ENCODE assay signal across 8 mouse cellular contexts in genomic region chr11:87639206-87639605, GRCm38 (mm10). TPM values are rescaled to one million over a fixed set of nuclear protein-coding genes. Genes with fewer than 3 reads are reported as not detected.
DNase-seq lines count a peak whose midpoint lies in the region; ATAC-seq and TF ChIP-seq lines count a peak whose summit lies in the region.

No protein-coding gene starts in this region.

- peak overlapping the region; percentile 60 for H3K4me2 ChIP-seq in CH12.LX (ENCODE audit: insufficient read depth, low read depth, poor library complexity, severe bottlenecking)
- peak overlapping the region; percentile 85 for H3K4me2 ChIP-seq in embryonic facial prominence, embryonic 14.5 days (ENCODE audit: low read depth, low read length)
- H3K4me2 ChIP-seq in heart, embryonic 13.5 days = peak overlapping the region; percentile 83
- H3K4me2 ChIP-seq in kidney, embryonic 16.5 days (replicated peaks; ENCODE audit: low read depth, low read length) = peak overlapping the region; percentile 82

- H3K27ac ChIP-seq in CH12.LX (ENCODE audit: insufficient read depth, low read depth) = peak overlapping the region; percentile 14; the same call in 1 of the 2 replicates
- no peak overlapping the region; the same call in 1 of the 2 replicates for H3K27ac ChIP-seq in bone marrow, adult 2 months (ENCODE audit: control insufficient read depth, insufficient read depth, low read depth, low read length, poor library complexity)
- peak overlapping the region; percentile 33; the same call in 1 of the 2 replicates for H3K27ac ChIP-seq in embryonic facial prominence, embryonic 14.5 days (replicated peaks; ENCODE audit: low read depth, low read length)
- peak overlapping the region; percentile 56 for H3K27ac ChIP-seq in heart, embryonic 13.5 days (replicated peaks)
- H3K27ac ChIP-seq in kidney, embryonic 16.5 days (ENCODE audit: low read length) = peak overlapping the region; percentile 56; the same call in 1 of the 2 replicates

- peak; percentile 99 for TF ChIP-seq POLR2A in CH12.LX (IDR thresholded peaks at IDR 0.05; ENCODE audit: low read depth, low read length)
- TF ChIP-seq POLR2A in bone marrow, adult 2 months (IDR thresholded peaks at IDR 0.05; ENCODE audit: borderline replicate concordance, control insufficient read depth, low read depth, low read length) = peak; percentile 86; the same call in 1 of the 2 replicates

- TF ChIP-seq CTCF in CH12.LX (conservative IDR thresholded peaks at IDR 0.05 in 1 of 2, IDR thresholded peaks at IDR 0.05 in 1 of 2; ENCODE audit: low read depth in 2 of 2, low read length in 2 of 2) = no peak
- no peak for TF ChIP-seq CTCF in bone marrow, adult 2 months (IDR thresholded peaks at IDR 0.05; ENCODE audit: control insufficient read depth, insufficient read depth, low read length)

- WGBS in bone marrow, adult 2 months = under 1% methylated on average over 29 of the region's 29 CpGs
- WGBS in embryonic facial prominence, embryonic 14.5 days = under 1% methylated on average over 16 of the region's 29 CpGs
- 2% methylated on average over 29 of the region's 29 CpGs for WGBS in heart, embryonic 13.5 days
- 2% methylated on average over 29 of the region's 29 CpGs for WGBS in kidney, embryonic 16.5 days

- no peaks in the 10 kb centered on the region for H3K79me2 ChIP-seq in CH12.LX (replicated peaks; ENCODE audit: control insufficient read depth, extremely low read depth, insufficient read depth, poor library complexity, severe bottlenecking)

- TF ChIP-seq RAD21 in CH12.LX (IDR thresholded peaks at IDR 0.05; ENCODE audit: low read depth, low read length) = no peak

- H3K4me3 ChIP-seq in CH12.LX (replicated peaks in 1 of 3; ENCODE audit: low read depth in 2 of 3, low read length in 2 of 3, poor library complexity in 1 of 3) = peak overlapping the region; percentile 55 to 63 (median 60)
- H3K4me3 ChIP-seq in bone marrow, adult 2 months (replicated peaks; ENCODE audit: control insufficient read depth, low read depth, low read length) = peak overlapping the region; percentile 62
- H3K4me3 ChIP-seq in embryonic facial prominence, embryonic 14.5 days (ENCODE audit: low read depth, low read length) = peak overlapping the region; percentile 52
- H3K4me3 ChIP-seq in heart, embryonic 13.5 days = peak overlapping the region; percentile 59
- peak overlapping the region; percentile 52 for H3K4me3 ChIP-seq in kidney, embryonic 16.5 days (ENCODE audit: low read length)

- H3K9ac ChIP-seq in CH12.LX (ENCODE audit: insufficient read depth, low read depth) = peak overlapping the region; percentile 81
- peak overlapping the region; percentile 80 for H3K9ac ChIP-seq in embryonic facial prominence, embryonic 14.5 days (ENCODE audit: low read depth, low read length)
- H3K9ac ChIP-seq in heart, embryonic 13.5 days = peak overlapping the region; percentile 90
- peak overlapping the region; percentile 84 for H3K9ac ChIP-seq in kidney, embryonic 16.5 days (replicated peaks; ENCODE audit: low read length)

- no peaks in the 10 kb centered on the region for H3K36me3 ChIP-seq in CH12.LX (replicated peaks in 1 of 2; ENCODE audit: control insufficient read depth in 1 of 2, insufficient read depth in 1 of 2, low read length in 1 of 2)
- H3K36me3 ChIP-seq in embryonic facial prominence, embryonic 14.5 days (ENCODE audit: control insufficient read depth, insufficient read depth, low read length) = no peaks in the 10 kb centered on the region
- H3K36me3 ChIP-seq in heart, embryonic 13.5 days = no peaks in the 10 kb centered on the region
- H3K36me3 ChIP-seq in kidney, embryonic 16.5 days (ENCODE audit: insufficient read depth, low read length) = no peaks in the 10 kb centered on the region

- DNase-seq in CH12.LX (ENCODE audit: extremely low read depth) = peak; percentile 88
- peak; percentile 63 for DNase-seq in embryonic facial prominence, embryonic 14.5 days (ENCODE audit: low spot score)
- peak; percentile 76 to 80 for DNase-seq in lung, postnatal 4 days
- peak; percentile 68 for DNase-seq in retina, embryonic 14.5 days (ENCODE audit: low spot score)
- peak; percentile 78 for DNase-seq in yolk sac, embryonic 10.5 days (ENCODE audit: low spot score)

- peaks cover 0 to 22% of the 10 kb centered on the region in 2 experiments; a peak in 3 of 4 replicates for H3K4me1 ChIP-seq in CH12.LX (ENCODE audit: control insufficient read depth in 1 of 2, insufficient read depth in 2 of 2)
- no peaks in the 10 kb centered on the region for H3K4me1 ChIP-seq in bone marrow, adult 2 months (ENCODE audit: control insufficient read depth, insufficient read depth, low read length)
- no peaks in the 10 kb centered on the region for H3K4me1 ChIP-seq in embryonic facial prominence, embryonic 14.5 days (ENCODE audit: control insufficient read depth, insufficient read depth, low read length)
- peaks cover 11% of the 10 kb centered on the region for H3K4me1 ChIP-seq in heart, embryonic 13.5 days
- 0 out of 2 replicates have a peak, but pooled peaks cover 5% of the 10 kb centered on the region for H3K4me1 ChIP-seq in kidney, embryonic 16.5 days (ENCODE audit: insufficient read depth, low read length)

- dilution Hi-C loops in CH12.LX (cut with MboI; ENCODE audit: extremely low pct_ligation_motif_present, extremely low pct_unique_long_range_greater_than_20kb, low sequenced_read_pairs) = no loop called here

- ATAC-seq in embryonic facial prominence, embryonic 14.5 days (ENCODE audit: low read depth) = peak; percentile 93
- peak; percentile 31; the same call in 1 of the 2 replicates for ATAC-seq in heart, embryonic 13.5 days (ENCODE audit: extremely low read depth, insufficient number of reproducible peaks, low FRiP score, low TSS enrichment)
- peak; percentile 93 for ATAC-seq in kidney, embryonic 16.5 days (ENCODE audit: low FRiP score, low TSS enrichment)

- no peaks in the 10 kb centered on the region for H3K27me3 ChIP-seq in CH12.LX (replicated peaks)
- H3K27me3 ChIP-seq in embryonic facial prominence, embryonic 14.5 days (replicated peaks; ENCODE audit: control insufficient read depth, insufficient read depth, low read length) = no peaks in the 10 kb centered on the region
- H3K27me3 ChIP-seq in heart, embryonic 13.5 days (replicated peaks) = no peaks in the 10 kb centered on the region
- no peaks in the 10 kb centered on the region for H3K27me3 ChIP-seq in kidney, embryonic 16.5 days (ENCODE audit: insufficient read depth, low read length)

- H3K9me3 ChIP-seq in CH12.LX (replicated peaks; ENCODE audit: low read length) = no peaks in the 10 kb centered on the region
- H3K9me3 ChIP-seq in embryonic facial prominence, embryonic 14.5 days (ENCODE audit: control insufficient read depth, low read length) = no peaks in the 10 kb centered on the region
- H3K9me3 ChIP-seq in heart, embryonic 13.5 days = no peaks in the 10 kb centered on the region
- H3K9me3 ChIP-seq in kidney, embryonic 16.5 days (ENCODE audit: low read length) = no peaks in the 10 kb centered on the region

- in situ Hi-C loops in CH12.LX (cut with MboI; ENCODE audit: low pct_ligation_motif_present, low pct_unique_long_range_greater_than_20kb, low sequenced_read_pairs) = no loop called here

- TF ChIP-seq EP300 in CH12.LX (IDR thresholded peaks at IDR 0.05; ENCODE audit: low read length) = no peak

TF ChIP-seq in CH12.LX, 34 proteins besides CTCF, POLR2A, EP300 and RAD21 (continues in another document):
- 0 out of 2 replicates have a peak, but pooled peaks have one; percentile 16 for TF ChIP-seq MEF2A (IDR thresholded peaks at IDR 0.05; ENCODE audit: borderline replicate concordance, low read depth, low read length)
- TF ChIP-seq POLR2AphosphoS2 (IDR thresholded peaks at IDR 0.05; ENCODE audit: low read depth, low read length) = peak; percentile 90
- TF ChIP-seq CHD2 (IDR thresholded peaks at IDR 0.05; ENCODE audit: low read length) = no peak
- TF ChIP-seq HCFC1 (IDR thresholded peaks at IDR 0.05; ENCODE audit: low read depth, low read length) = peak; percentile 64; the same call in 1 of the 2 replicates
- TF ChIP-seq UBTF (IDR thresholded peaks at IDR 0.05; ENCODE audit: low read depth, low read length) = peak; percentile 95
- TF ChIP-seq GABPA (IDR thresholded peaks at IDR 0.05; ENCODE audit: insufficient replicate concordance, low read depth, low read length) = no peak
- TF ChIP-seq ZKSCAN1 (IDR thresholded peaks at IDR 0.05; ENCODE audit: borderline replicate concordance, low read depth, low read length) = no peak
- TF ChIP-seq MXI1 (IDR thresholded peaks at IDR 0.05; ENCODE audit: low read depth, low read length) = peak; percentile 70; the same call in 1 of the 2 replicates

RNA-seq across cellular contexts. Expression of gene Hsf5, which starts 22.2 kb away (rescaled TPM):
- total RNA-seq in CH12.LX (2012; rRNA removed) (0.04 TPM in 1 of 2 replicates, not detected in the other), CH12.LX (2014; rRNA removed) (not detected in 2 replicates)
- not detected in 2 replicates for polyA plus RNA-seq in CH12.LX (2012; ENCODE audit: insufficient read length, low read depth)
- polyA plus RNA-seq in bone marrow, adult 2 months (2011; ENCODE audit: insufficient read depth, insufficient read length, low replicate concordance, missing spikeins) = not detected in 2 replicates
- 0.17 and 0.25 TPM in 2 replicates for polyA plus RNA-seq in embryonic facial prominence, embryonic 14.5 days (2014; fragmentation: Nextera tagmentation; extraction: Ambion mirVana)
- polyA plus RNA-seq in heart, embryonic 13.5 days (2015; fragmentation: Nextera tagmentation; extraction: Ambion mirVana) = 0.05 and 0.13 TPM in 2 replicates
- polyA plus RNA-seq in kidney, embryonic 16.5 days (2015; fragmentation: Nextera tagmentation; extraction: Ambion mirVana) = 0.17 and 0.32 TPM in 2 replicates

RNA-seq across cellular contexts. Expression of gene Rnf43, which starts 23.3 kb away (rescaled TPM):
- total RNA-seq in CH12.LX (2012; rRNA removed) (23.8 and 27.7 TPM in 2 replicates), CH12.LX (2014; rRNA removed) (10.7 and 12.2 TPM in 2 replicates)
- 26.3 and 27.8 TPM in 2 replicates for polyA plus RNA-seq in CH12.LX (2012; ENCODE audit: insufficient read length, low read depth)
- 0.97 and 3.9 TPM in 2 replicates for polyA plus RNA-seq in bone marrow, adult 2 months (2011; ENCODE audit: insufficient read depth, insufficient read length, low replicate concordance, missing spikeins)
- polyA plus RNA-seq in embryonic facial prominence, embryonic 14.5 days (2014; fragmentation: Nextera tagmentation; extraction: Ambion mirVana) = 5.3 and 6.2 TPM in 2 replicates
- 1.3 and 1.6 TPM in 2 replicates for polyA plus RNA-seq in heart, embryonic 13.5 days (2015; fragmentation: Nextera tagmentation; extraction: Ambion mirVana)
- 7.2 and 8.0 TPM in 2 replicates for polyA plus RNA-seq in kidney, embryonic 16.5 days (2015; fragmentation: Nextera tagmentation; extraction: Ambion mirVana)

RNA-seq across cellular contexts. Expression of gene Mtmr4, which starts 47.2 kb away (rescaled TPM):
- total RNA-seq in CH12.LX (2012; rRNA removed) (29.4 and 40.5 TPM in 2 replicates), CH12.LX (2014; rRNA removed) (27.2 and 29.5 TPM in 2 replicates)
- polyA plus RNA-seq in CH12.LX (2012; ENCODE audit: insufficient read length, low read depth) = 31.7 and 32.9 TPM in 2 replicates
- polyA plus RNA-seq in bone marrow, adult 2 months (2011; ENCODE audit: insufficient read depth, insufficient read length, low replicate concordance, missing spikeins) = 8.7 and 9.0 TPM in 2 replicates
- 33.2 and 34.3 TPM in 2 replicates for polyA plus RNA-seq in embryonic facial prominence, embryonic 14.5 days (2014; fragmentation: Nextera tagmentation; extraction: Ambion mirVana)
- 14.1 and 14.7 TPM in 2 replicates for polyA plus RNA-seq in heart, embryonic 13.5 days (2015; fragmentation: Nextera tagmentation; extraction: Ambion mirVana)
- 41.7 and 42.2 TPM in 2 replicates for polyA plus RNA-seq in kidney, embryonic 16.5 days (2015; fragmentation: Nextera tagmentation; extraction: Ambion mirVana)

Comparison
In these comparisons a context has a peak if more than half of its experiments do, and no peak if none do; other contexts are left out.
1. ATAC-seq: peak in every context shown above with its lines; median percentile 93 in embryonic facial prominence, embryonic 14.5 days; 93 in kidney, embryonic 16.5 days; 31 in heart, embryonic 13.5 days.